Mouse (Mus musculus) C2C12 (cell line): ENCODE data around the gene Cdh6. TPM values are rescaled to one million over a fixed set of nuclear protein-coding genes. Genes with fewer than 3 reads are reported as not detected.

Source experiments
- H3K27me3 ChIP-seq: one replicate; pipeline ENCODE4 v1.6.1; 2011; ENCODE audit not compliant: control insufficient read depth, insufficient read depth, insufficient read length
- H3K36me3 ChIP-seq: one replicate; pipeline ENCODE4 v1.6.1; 2011; ENCODE audit not compliant: control insufficient read depth, insufficient read depth
- H3K4me3 ChIP-seq: one replicate; pipeline ENCODE4 v1.5.1; 2011; ENCODE audit warnings: mild to moderate bottlenecking, control low read depth; ENCODE audit not compliant: poor library complexity, insufficient read depth, severe bottlenecking
- H3K79me2 ChIP-seq: one replicate; pipeline ENCODE4 v1.6.1; 2011; ENCODE audit not compliant: control insufficient read depth, insufficient read depth
- H3K79me3 ChIP-seq: one replicate; pipeline ENCODE4 v1.6.1; 2011; ENCODE audit warnings: low read depth, control low read depth
- H3ac ChIP-seq: one replicate; pipeline ENCODE3; 2011; ENCODE audit warnings: low read depth; ENCODE audit not compliant: control insufficient read depth, insufficient read length
- CEBPB ChIP-seq: IDR thresholded peaks from one replicate; pipeline ENCODE4 v1.6.1; 2011; ENCODE audit warnings: low read depth, mild to moderate bottlenecking, control low read depth, moderate library complexity
- CTCF ChIP-seq: IDR thresholded peaks from one replicate; pipeline ENCODE4 v1.5.1; 2011; ENCODE audit not compliant: control insufficient read depth, insufficient read depth, insufficient read length
- FOSL1 ChIP-seq: IDR thresholded peaks from one replicate; pipeline ENCODE4 v1.8.0; 2011; ENCODE audit warnings: mild to moderate bottlenecking, low read length; ENCODE audit not compliant: poor library complexity, insufficient read depth, severe bottlenecking
- MAX ChIP-seq: IDR thresholded peaks from one replicate; pipeline ENCODE4 v1.6.1; 2011; ENCODE audit warnings: mild to moderate bottlenecking, control low read depth
- MYOD1 ChIP-seq: IDR thresholded peaks from one replicate; pipeline ENCODE4 v1.6.1; 2011; ENCODE audit warnings: low read depth; ENCODE audit not compliant: control insufficient read depth, insufficient read length
- MYOG ChIP-seq: IDR thresholded peaks from one replicate; pipeline ENCODE4 v1.6.1; 2011; ENCODE audit not compliant: control insufficient read depth, insufficient read length; ENCODE audit errors: extremely low read depth
- USF1 ChIP-seq: IDR thresholded peaks from one replicate; pipeline ENCODE4 v1.6.1; 2011; ENCODE audit warnings: low read depth, mild to moderate bottlenecking, control low read depth, moderate library complexity
- polyA plus RNA-seq: library from polyadenylated mRNA; unstranded; fragments of >200 nt; fragmentation: generic; extraction: Trizol; gene quantifications from one replicate; pipeline ENCODE4 v1.2.1, GENCODE M21; 2012; ENCODE audit warnings: missing spikeins

The Cdh6 gene
- polyA plus RNA-seq, 1 experiment = under 0.01 TPM

- Histone ChIP-seq H3K36me3 (no peaks in the 10 kb centered on the region), H3K79me2 (no peaks in the 10 kb centered on the region), H3ac (no peak overlapping the region), H3K27me3 (peaks cover 20% of the 10 kb centered on the region), H3K79me3 (no peaks in the 10 kb centered on the region), H3K4me3 (no peak overlapping the region)
- TF ChIP-seq CTCF (no peak), CEBPB (no peak), MYOD1 (no peak), MAX (no peak), USF1 (no peak), FOSL1 (no peak), MYOG (no peak)
These were observed 957 bp downstream of the Cdh6 start for GRCm38 (mm10) chr15:13172365-13173070.

- H3K4me3 ChIP-seq = no peak overlapping the region
- TF ChIP-seq USF1 (no peak), CEBPB (no peak), MYOD1 (no peak), MYOG (no peak), FOSL1 (no peak), MAX (no peak), CTCF (no peak)
- no peaks in the 10 kb centered on the region for H3K79me2 ChIP-seq
- no peaks in the 10 kb centered on the region for H3K36me3 ChIP-seq
- no peak overlapping the region for H3ac ChIP-seq
- no peaks in the 10 kb centered on the region for H3K79me3 ChIP-seq
- H3K27me3 ChIP-seq = peaks cover 20% of the 10 kb centered on the region
These were observed 1.8 kb downstream of the Cdh6 start for GRCm38 (mm10) chr15:13171486-13172364.

- Histone ChIP-seq H3K79me2 (no peaks in the 10 kb centered on the region), H3K79me3 (no peaks in the 10 kb centered on the region), H3K36me3 (no peaks in the 10 kb centered on the region), H3K27me3 (no peaks in the 10 kb centered on the region), H3K4me3 (no peak overlapping the region), H3ac (no peak overlapping the region)
- no peak for TF ChIP-seq CTCF
- TF ChIP-seq USF1 = no peak
- no peak for TF ChIP-seq CEBPB
- no peak for TF ChIP-seq MYOG
- TF ChIP-seq FOSL1 = no peak
- TF ChIP-seq MYOD1 = no peak
- TF ChIP-seq MAX = no peak
These were observed 8.2 kb downstream of the Cdh6 start for GRCm38 (mm10) chr15:13165094-13165885.

GRCm38 (mm10) chr15:13155820-13156219, 17.7 kb downstream of the Cdh6 start:
- no peaks in the 10 kb centered on the region for H3K79me2 ChIP-seq
- no peak for TF ChIP-seq CTCF
- no peak for TF ChIP-seq USF1
- TF ChIP-seq MAX = no peak
- no peak for TF ChIP-seq FOSL1
- TF ChIP-seq MYOG = no peak
- no peak for TF ChIP-seq MYOD1
- TF ChIP-seq CEBPB = no peak
- H3K36me3 ChIP-seq = no peaks in the 10 kb centered on the region
- no peaks in the 10 kb centered on the region for H3K27me3 ChIP-seq
- no peak overlapping the region for H3ac ChIP-seq
- no peak overlapping the region for H3K4me3 ChIP-seq
- H3K79me3 ChIP-seq = no peaks in the 10 kb centered on the region

GRCm38 (mm10) chr15:13155418-13155817, 18.1 kb downstream of the Cdh6 start:
- Histone ChIP-seq H3ac (no peak overlapping the region), H3K27me3 (no peaks in the 10 kb centered on the region), H3K36me3 (no peaks in the 10 kb centered on the region), H3K79me3 (no peaks in the 10 kb centered on the region), H3K4me3 (no peak overlapping the region), H3K79me2 (no peaks in the 10 kb centered on the region)
- TF ChIP-seq USF1 (no peak), FOSL1 (no peak), MYOG (no peak), CTCF (no peak), CEBPB (no peak), MAX (no peak), MYOD1 (no peak)
